Mouse (Mus musculus) gastrocnemius, postnatal 4 days (tissue): ENCODE measurements around the gene Prim2. TPM values are rescaled to one million over a fixed set of nuclear protein-coding genes. Genes with fewer than 3 reads are reported as not detected.

Experiments used
- DNase-seq, 2 experiments: peaks; one replicate each; pipeline ENCODE4 v3.0.0; 2021 to 2022; ENCODE audit warnings: low spot score in 2 of 2, mixed read lengths in 2 of 2
- total RNA-seq, 2 experiments: library from RNA; stranded (reverse); gene quantifications; 2 replicates each; pipeline ENCODE4 v1.2.3; 2021

Gene Prim2
- total RNA-seq, 2 experiments from 2014 or later: 11.9 to 12.3 TPM

- no peak for DNase-seq
Measured at GRCm38 (mm10) chr1:33610026-33610721, 59.4 kb downstream of the Prim2 start.

DNA sequence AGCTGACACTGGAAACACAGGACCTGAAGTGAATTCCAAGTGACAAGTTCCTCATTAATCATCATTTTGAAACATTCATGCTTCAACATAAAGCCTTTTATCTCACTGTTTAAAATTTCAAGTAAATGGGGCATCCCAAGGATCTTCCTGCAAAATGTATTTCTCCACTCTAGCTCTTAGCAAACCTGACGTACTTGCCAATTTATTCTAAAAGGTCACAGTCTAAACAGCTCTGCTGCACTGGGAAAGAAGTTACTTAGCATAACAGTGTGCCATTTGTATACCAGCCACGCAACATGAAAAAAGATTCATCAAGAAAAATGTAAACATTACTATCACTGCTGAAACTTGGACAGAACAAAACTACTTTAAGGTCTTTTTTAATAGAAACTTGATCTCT, 61.5 kb downstream of the Prim2 start:
- no peak for DNase-seq

DNA sequence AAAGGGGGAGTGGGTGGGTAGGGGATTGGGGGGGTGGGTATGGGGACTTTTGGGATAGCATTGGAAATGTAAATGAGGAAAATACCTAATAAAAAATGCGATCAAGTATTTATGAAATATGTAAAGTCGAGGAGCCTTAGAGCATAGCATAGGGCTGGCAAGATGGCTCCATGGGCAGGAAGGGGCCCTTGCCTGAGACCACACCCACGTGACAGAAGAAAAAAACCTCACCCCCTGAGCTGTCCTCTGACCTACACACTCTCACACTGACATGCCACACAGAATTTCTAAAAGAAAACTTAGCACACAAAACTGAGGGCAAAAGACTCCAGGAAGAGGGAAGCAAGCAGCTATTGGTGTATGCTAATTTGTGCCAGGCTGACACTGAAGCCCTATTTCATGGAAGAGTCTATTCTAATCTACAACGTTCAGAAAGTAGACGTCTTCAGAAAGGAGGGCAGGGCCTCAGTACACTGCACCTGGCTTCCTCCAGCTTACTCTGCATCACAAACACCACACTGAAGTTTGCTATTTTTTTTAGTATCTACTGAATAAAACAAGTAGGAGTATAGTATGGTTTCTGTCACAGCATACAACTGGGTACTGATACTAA, 65.4 kb downstream of the Prim2 start:
- DNase-seq: no peak

DNA sequence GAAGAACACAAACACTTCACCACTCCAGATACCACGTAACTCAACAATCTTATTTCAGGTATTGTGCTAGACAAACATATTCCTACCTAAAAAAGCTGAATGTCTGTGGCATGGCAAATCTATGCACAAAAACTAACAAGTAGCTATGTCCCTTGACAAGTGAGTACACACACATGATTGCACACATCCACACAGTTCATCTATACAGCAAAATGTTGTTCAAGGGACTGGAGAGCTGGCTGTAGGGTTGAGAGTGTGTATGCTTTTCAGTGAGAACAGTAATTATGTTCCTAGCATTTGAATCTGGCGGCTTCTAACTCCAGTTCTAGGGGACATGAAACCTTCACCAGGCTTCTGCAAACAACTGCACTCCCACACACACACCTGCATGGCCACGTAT, 69.9 kb downstream of the Prim2 start:
- no peak for DNase-seq

- no peak for DNase-seq
Measured at GRCm38 (mm10) chr1:33599019-33599667, 70.5 kb downstream of the Prim2 start.

GRCm38 (mm10) chr1:33597043-33597442, 72.6 kb downstream of the Prim2 start:
- DNase-seq: no peak

GRCm38 (mm10) chr1:33595936-33596335, 73.7 kb downstream of the Prim2 start:
- DNase-seq: no peak

- DNase-seq: no peak
Measured at GRCm38 (mm10) chr1:33594966-33595365, 74.6 kb downstream of the Prim2 start.

GRCm38 (mm10) chr1:33593718-33594388, 75.7 kb downstream of the Prim2 start:
- DNase-seq: no peak

GRCm38 (mm10) chr1:33591997-33592608, 77.5 kb downstream of the Prim2 start:
- DNase-seq: no peak

DNA sequence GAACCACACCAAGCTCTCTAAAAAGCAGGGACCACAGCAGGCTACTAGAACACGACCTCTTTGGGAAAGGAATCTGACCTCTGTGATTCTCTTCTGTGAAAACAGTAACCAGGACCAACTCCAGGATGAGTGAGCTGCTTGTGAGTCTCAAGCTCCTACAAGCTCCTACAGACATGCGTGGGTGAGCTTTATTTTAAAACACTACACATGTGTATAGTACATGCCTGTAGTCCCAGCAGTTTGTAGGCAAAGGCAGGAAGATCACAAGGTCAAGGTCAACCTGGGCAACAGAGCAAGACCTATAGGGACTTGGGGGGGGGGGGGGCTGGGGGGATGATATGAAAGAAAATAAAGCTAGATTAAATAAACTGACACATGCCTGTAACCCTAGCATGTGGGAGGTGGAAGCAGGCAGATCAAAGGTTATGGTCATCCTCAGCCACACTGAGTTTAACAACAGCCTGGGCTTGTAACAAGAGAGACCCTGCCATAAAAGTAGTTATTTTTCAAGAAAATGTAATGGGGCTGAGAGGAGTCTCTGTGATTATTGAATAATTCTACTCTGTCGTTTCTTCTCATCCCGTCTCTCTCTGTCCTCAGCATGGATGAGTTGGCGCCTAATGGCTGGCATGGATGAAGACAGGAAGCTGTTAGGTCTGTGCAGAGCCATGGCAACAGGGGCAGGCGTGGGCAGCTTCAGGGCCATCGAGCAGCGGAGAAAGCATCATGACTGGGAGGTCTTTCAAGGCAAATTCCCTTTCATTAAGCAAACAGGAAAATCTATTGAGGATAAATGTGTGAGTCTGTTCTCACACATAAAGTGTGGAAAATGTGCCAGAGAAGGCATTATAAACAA, 78.8 kb downstream of the Prim2 start:
- no peak for DNase-seq

DNA sequence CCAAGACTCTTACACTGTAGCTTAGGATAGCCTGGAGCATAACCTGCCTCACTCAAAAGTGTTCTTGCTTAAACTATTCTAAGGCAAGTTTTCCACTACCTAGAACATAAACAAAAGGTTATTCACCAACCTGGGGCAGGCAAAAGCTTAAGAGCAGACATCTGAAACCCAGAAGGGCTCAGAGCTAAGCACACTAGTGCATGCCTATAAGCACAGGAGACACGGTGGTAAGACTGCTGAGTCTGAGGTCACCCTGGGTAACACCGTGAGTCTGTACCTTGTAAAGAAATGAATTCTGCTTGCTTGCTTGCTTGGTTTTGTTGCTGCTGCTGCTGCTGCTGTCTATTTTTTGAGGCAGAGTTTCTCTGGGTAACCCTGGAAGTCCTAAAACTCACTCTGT, 80.1 kb downstream of the Prim2 start:
- DNase-seq: no peak

- no peak for DNase-seq
Measured at GRCm38 (mm10) chr1:33588557-33588956, 81.0 kb downstream of the Prim2 start.

DNA sequence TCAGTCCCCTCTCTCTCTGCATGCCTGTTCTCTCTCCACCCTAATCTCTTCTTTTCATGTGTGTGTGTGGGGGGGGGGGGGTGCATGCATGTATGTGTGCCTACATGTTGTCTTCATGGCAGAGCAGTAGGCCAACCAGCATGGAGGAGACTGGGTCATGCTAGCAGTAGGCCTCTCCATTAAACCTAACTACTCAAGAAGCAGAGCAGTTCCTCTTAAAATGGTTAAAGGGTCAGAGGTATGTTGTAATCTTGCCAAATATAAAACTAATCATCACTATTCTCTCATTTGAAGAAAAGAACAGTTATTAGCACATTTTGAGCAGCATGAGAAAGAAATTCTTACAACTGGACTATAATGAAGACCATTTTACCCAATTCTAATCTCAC, 85.0 kb downstream of the Prim2 start:
- no peak for DNase-seq

GRCm38 (mm10) chr1:33583817-33584589, 85.6 kb downstream of the Prim2 start:
- no peak for DNase-seq

GRCm38 (mm10) chr1:33578593-33578992, 91.0 kb downstream of the Prim2 start:
- no peak for DNase-seq

DNA sequence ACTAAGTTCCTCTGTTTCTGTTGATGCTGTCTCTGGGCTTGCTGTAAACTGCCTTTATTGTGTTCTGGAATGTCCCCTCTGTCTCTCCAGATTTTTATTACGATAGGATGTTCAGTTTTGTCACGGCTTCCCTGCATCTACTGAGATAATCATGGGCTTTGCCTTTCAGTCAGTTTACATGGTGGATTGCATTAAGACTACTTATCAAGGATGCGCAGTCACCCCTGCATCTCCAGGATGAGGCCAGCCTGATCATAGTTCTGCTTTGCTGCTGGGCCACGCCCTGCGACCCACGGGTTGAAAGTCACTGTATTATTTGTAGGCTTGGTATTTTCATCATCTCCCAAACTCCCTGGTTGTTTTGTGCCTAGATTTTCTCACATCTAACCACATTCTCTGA, 95.1 kb downstream of the Prim2 start:
- DNase-seq: no peak

DNA sequence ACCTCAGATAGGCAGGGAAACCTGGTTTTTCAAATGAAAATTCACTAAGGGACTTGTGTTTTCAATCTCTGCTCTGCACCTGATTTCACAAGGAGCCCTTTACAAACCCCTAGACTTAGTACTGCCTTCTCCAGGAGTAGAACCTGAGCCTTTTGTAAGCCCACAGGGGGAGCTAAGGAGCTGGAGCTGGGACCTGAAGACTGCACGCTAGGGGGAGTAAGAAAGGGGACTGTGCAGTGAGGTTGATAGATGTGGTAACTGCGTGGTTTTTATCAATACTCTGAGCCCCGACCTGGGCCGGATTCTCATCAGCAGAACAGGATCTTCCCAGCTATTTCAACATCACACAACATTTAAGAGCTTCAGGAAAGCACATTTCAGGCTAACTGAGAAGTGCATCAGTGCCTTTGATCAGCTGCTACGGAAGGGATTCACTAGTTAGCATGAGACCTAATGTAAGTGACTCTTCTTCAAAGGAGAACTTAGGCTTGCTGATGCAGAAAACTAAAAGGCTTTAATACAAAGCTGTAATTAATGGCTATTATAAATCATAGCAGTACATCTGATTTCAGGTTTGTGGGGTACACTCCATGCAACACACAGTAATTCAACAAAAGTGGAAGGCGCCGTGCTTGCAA, 103.7 kb downstream of the Prim2 start:
- DNase-seq: no peak

GRCm38 (mm10) chr1:33564032-33564431, 105.6 kb downstream of the Prim2 start:
- DNase-seq: no peak
